Mouse (Mus musculus) adrenal gland, postnatal 4 days (tissue): Measurements from ENCODE around the gene Ube2z. TPM values are rescaled to one million over a fixed set of nuclear protein-coding genes. Genes with fewer than 3 reads are reported as not detected.

Experiments
- DNase-seq, 2 experiments: peaks; one replicate each; pipeline ENCODE4 v3.0.0; 2021 to 2022; ENCODE audit warnings: low spot score in 2 of 2, mixed read lengths in 2 of 2
- total RNA-seq, 2 experiments: library from RNA; stranded (reverse); gene quantifications; 2 replicates each; pipeline ENCODE4 v1.2.3; 2021

The Ube2z gene
- total RNA-seq, 2 experiments from 2014 or later, result 54.9 to 57.8 TPM

GRCm38 (mm10) chr11:96064521-96065214 lies 520 bp downstream of the Ube2z start:
- DNase-seq, result no peak

- DNase-seq, result no peak
Measured at GRCm38 (mm10) chr11:96058309-96058708, 6.9 kb downstream of the Ube2z start.

- DNase-seq, result no peak
Measured at GRCm38 (mm10) chr11:96050854-96051253, 14.3 kb downstream of the Ube2z start.

- no peak for DNase-seq
Measured at GRCm38 (mm10) chr11:96049939-96050338, 15.2 kb downstream of the Ube2z start.

GRCm38 (mm10) chr11:96047469-96048373 lies 17.5 kb downstream of the Ube2z start:
- DNase-seq, result no peak

- DNase-seq, result no peak
Measured at GRCm38 (mm10) chr11:96046793-96047192, 18.4 kb downstream of the Ube2z start.

- no peak for DNase-seq
Measured at GRCm38 (mm10) chr11:96046028-96046427, 19.2 kb downstream of the Ube2z start.

- DNase-seq, result no peak
Measured at GRCm38 (mm10) chr11:96044803-96045567, 20.2 kb downstream of the Ube2z start.

- DNase-seq, result no peak
Measured at GRCm38 (mm10) chr11:96038560-96038959, 26.6 kb downstream of the Ube2z start.

GRCm38 (mm10) chr11:96037499-96037898 lies 27.7 kb downstream of the Ube2z start:
- DNase-seq, result no peak

GRCm38 (mm10) chr11:96035133-96035532 lies 30.1 kb downstream of the Ube2z start:
- DNase-seq, result no peak

- peak; percentile 87 to 95 for DNase-seq
Measured at GRCm38 (mm10) chr11:96034596-96035052, 30.6 kb downstream of the Ube2z start, which contains the start of gene Snf8. Gene Snf8, plus strand, starts transcription at chr11:96034885.

- no peak for DNase-seq
Measured at GRCm38 (mm10) chr11:96034116-96034515, 31.1 kb downstream of the Ube2z start.

GRCm38 (mm10) chr11:96033264-96033663 lies 31.9 kb downstream of the Ube2z start:
- DNase-seq, result no peak

- DNase-seq, result no peak
Measured at GRCm38 (mm10) chr11:96031701-96032100, 33.5 kb downstream of the Ube2z start.

- no peak for DNase-seq
Measured at GRCm38 (mm10) chr11:96030571-96030970, 34.6 kb downstream of the Ube2z start.

- DNase-seq, result no peak
Measured at GRCm38 (mm10) chr11:96028130-96028529, 37.1 kb downstream of the Ube2z start.

GRCm38 (mm10) chr11:96020622-96021021 lies 44.6 kb downstream of the Ube2z start:
- no peak for DNase-seq

GRCm38 (mm10) chr11:96017941-96018351 lies 47.2 kb downstream of the Ube2z start:
- DNase-seq, result peak in 1 of 2 experiments; percentile 45

- DNase-seq, result no peak
Measured at GRCm38 (mm10) chr11:96015421-96015820, 49.8 kb downstream of the Ube2z start.

- no peak for DNase-seq
Measured at GRCm38 (mm10) chr11:96011982-96012381, 53.2 kb downstream of the Ube2z start.
